Mouse (Mus musculus): ENCODE results near the gene Ctsa.
A peak's percentile ranks its signal among the peaks of the same experiment; 100 is the strongest.
"Not testable (repeated sequence)": the region's sequence is repeated elsewhere in the genome, so short reads cannot be mapped to it uniquely, and the experiment has no call there.

Ctsa gene

GRCm38 (mm10) chr2:164805332-164805718 lies 27.3 kb upstream of the Ctsa start:
- no peak for DNase-seq

GRCm38 (mm10) chr2:164806614-164807013 lies 26.1 kb upstream of the Ctsa start:
- DNase-seq, result no peak

DNA sequence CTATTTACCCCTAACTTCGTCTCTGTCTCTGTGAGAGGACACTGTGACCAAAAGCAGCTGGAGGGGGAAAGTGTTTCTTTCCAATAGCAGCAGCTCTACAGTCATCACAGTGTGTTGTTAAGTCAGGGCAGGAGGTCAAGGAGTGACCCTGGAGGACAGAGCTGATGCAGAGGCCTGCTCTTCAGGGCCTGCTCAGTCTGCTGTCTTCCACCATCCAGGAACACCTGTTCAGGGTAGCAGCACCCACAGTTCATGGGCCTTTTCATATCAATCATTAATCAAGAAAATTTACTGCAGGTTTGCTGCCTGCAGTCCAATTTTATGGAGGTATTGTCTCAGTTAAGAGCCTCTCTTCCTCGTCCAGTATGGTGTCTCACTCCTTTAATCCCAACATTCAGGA lies 19.1 kb upstream of the Ctsa start:
- DNase-seq, result no peak

DNA sequence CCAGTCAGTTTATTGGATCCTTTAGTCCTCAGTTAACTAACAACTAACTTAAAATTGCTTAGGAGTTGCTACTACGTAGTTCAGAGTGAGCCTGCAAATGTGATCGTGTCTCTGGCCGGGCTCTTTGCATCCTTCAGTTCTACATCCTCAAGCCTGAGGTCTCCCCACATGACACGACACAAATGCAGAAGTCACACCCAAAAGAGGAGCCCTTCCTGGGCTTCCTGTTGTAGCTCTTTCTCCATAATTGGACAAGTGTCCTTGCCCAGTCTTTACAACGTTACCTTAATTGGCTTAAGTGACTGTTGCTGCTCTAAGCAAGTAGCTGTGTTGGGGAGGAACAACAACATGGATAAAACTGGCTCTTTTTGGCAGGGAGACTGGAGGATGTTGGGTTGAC lies 17.3 kb upstream of the Ctsa start:
- DNase-seq, result no peak

GRCm38 (mm10) chr2:164815821-164816220 lies 16.9 kb upstream of the Ctsa start:
- no peak for DNase-seq

DNA sequence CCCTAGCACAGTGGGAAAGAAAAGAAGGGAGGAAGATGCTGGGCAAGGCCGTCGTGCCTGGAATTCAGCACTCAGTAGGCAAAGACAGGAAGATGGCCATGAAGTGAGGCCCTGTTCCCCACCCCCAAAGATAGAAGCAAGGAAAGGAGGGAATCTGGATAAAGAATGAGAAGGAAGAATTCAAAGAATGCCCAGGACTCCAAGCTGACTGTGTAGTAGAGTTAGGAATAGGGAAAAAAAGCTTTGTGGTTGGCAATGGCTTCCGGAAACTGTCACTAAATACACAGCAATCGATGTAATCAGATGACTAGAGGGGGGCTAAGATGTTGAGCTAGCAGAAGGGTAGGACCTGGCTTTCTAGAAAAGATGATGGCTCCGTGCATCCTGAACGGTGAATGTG lies 15.5 kb upstream of the Ctsa start:
- no peak for DNase-seq

DNA sequence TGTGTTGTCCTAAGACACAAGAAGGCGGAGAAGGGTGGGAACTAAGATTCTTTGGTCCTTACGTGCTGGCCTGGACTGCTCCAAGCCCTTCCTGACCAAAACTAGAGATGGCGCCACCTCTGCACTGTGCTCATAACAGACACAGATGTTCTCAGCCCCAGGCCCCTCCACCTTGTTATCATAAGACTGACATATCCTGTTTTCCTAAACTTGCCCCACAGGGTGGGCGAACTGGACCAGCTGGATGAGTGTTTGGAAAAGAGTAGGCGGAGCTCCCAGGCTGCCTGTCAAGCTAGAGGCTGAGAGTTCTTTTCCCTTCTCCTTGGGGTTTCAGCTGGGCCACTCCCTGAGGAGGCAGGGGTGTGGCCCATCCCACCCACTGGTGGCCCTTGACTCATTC lies 15.0 kb upstream of the Ctsa start:
- no peak for DNase-seq

DNA sequence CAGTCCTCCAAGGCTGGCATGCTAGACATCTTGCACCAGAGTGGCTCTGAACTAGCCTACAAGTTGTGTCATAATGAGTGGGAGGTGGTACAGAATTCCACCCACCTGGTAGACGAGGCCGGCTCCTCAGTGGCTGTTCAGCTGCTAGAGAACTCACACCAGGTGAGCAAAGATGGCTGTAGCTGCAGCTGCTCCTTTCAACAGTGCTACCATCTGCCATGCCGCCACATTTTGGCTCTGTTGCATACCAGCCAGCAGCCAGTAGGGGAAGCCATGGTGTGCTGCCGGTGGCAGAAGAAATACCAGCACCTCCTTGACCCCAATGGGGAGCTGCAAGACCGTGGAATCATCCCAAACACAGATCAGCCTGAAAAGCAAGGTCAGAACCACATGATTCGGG lies 11.6 kb upstream of the Ctsa start:
- DNase-seq, result peak; percentile 16

GRCm38 (mm10) chr2:164822636-164823165 lies 10.0 kb upstream of the Ctsa start, which contains the start of gene Zswim1:
Gene Zswim1, plus strand, starts transcription at chr2:164822686.
- DNase-seq, result peak; percentile 100

- DNase-seq, result no peak
Observed at GRCm38 (mm10) chr2:164823181-164823585, 9.5 kb upstream of the Ctsa start.

DNA sequence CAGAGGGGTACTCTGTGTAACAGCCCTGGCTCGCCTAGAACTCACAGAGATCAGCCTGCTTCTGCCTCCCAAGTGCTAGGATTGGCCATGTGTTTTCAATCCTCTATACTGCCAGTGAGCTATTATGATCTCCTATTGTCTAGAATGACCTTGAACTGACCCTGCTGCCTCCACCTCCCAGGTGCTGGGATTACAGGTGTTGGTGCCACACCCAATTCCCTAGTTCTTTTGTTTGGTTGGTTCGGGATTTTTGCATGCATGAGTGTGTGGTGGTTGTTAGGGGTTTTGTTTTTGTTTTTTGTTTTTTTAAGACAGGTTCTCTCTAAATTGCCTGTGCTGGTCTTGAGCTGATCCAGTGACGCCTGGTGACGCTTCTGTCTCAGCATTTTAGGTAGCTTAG lies 8.7 kb upstream of the Ctsa start:
- no peak for DNase-seq

DNA sequence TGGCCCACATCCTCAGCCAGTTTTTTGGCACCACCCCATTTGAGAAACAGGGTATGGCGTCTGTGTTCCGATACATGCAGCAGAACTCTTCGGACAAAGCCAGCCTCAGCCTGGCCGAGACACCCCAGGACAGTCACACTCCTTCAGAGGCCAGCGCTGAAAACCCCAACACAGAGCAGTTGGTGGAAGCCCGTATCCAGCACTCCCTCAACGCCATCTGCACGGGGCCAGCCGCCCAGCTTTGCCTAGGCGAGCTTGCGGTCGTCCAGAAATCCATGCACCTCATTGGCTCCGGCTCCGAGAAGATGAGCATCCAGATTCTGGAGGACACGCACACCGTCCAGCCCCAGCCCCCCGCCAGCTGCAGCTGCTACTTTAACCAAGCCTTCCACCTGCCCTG lies 7.2 kb upstream of the Ctsa start:
- no peak for DNase-seq

DNA sequence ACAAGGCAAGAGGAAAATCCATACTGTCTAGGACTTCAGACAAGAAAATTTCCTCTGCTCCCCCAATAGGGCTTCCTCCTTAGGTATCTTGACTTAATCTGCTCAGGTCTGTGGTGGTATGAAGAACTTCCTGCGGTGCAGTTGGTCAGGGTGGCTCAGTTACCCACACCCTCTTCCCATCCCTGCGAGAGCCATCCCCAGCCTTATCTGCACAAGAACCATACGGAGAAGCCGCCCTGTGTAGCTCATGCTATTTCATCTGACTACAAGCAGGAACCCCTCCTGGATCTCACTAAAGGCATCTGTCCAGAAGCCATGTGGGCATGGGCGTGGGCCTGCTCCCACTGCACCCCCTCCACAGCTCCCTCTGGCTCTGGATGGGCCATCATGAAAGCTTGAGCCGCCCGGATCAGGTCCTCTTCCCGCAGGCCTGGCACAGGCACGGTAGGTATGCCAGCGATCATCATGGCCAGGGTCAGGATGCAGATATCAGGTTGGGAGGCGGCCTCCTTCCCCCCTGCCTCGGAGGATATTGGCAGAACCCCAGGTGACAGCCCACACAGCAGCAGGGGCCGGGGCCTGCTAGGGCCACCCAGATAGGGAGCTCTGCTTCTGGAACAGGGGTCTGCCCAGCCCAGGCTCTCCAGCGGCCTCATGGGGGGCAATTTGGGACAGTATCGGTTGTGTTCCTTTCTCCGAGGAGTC lies 5.4 kb upstream of the Ctsa start:
- DNase-seq, result no peak

- no peak for DNase-seq
Observed at GRCm38 (mm10) chr2:164828437-164828836, 4.2 kb upstream of the Ctsa start, which contains the start of gene Spata25. Gene Spata25, minus strand, starts transcription at chr2:164828537.

- DNase-seq, result no peak
Observed at GRCm38 (mm10) chr2:164829090-164829489, 3.6 kb upstream of the Ctsa start.

DNA sequence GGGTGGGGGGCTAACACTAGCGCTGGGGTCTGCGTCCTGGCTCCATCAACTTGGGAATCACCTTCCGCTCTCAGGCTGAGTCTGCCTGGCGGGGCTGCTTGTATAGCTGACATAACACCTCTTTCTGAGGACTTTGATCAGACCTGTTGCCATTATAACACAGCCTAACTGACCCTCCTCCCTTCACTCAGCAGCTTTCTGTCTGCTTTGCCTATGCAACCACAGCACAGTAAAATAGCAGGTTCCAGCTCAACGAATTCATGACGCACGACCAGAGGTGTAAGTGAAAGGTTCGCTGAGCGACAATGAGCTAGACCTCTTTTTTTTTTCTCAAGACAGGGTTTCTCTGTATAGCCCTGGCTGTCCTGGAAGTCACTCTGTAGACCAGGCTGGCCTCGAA lies 1.6 kb upstream of the Ctsa start:
- DNase-seq, result no peak

DNA sequence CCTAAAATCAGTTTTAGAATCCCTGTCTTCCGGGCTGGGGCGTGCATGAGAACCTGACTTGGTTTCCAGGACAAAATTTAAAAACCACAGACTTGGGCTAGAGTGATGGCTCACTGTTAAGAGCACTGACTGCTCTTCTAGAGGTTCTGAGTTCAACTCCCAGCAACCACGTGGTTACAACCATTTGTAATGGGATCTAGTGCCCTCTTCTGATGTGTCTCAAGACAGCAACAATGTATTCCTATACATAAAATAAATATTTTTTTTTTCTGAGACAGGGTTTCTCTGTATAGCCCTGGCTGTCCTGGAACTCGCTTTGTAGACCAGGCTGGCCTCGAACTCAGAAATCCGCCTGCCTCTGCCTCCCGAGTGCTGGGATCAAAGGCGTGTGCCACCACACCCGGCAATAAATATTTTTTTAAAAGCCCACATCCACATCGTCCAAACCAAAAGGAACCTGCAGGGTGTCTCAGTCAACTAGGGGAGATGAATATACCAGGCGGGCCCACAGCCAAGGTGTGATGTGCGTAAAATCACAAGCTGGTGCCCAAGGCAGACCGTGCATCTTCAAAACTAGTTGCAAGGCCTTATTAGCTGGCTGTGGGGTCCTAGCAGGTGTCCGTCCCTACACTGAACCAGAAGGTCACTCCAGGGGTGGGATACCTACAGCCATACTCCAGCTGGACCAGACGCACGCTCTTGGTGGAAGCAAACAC lies 483 bp upstream of the Ctsa start:
- DNase-seq, result peak; percentile 38

GRCm38 (mm10) chr2:164833314-164833959 lies 764 bp downstream of the Ctsa start, which contains the start of gene Neurl2:
Gene Neurl2, minus strand, starts transcription at chr2:164833456.
- DNase-seq, result peak; percentile 89

DNA sequence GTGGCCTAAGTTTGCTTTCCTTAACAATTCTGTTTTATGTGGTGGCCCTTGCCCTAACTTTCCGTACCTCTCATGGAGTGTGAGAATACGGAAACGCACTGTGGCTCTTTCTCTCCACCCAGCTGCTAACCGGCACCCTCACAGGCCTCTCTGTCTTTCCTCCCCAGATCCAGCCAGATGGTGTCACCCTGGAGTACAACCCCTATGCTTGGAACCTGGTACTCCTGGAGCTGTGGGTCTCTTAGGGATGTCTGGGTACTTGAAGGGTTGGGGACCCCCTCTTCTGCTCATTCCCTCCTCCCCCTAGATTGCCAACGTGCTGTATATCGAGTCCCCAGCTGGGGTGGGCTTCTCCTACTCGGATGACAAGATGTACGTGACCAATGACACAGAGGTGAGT lies 1.9 kb downstream of the Ctsa start:
- DNase-seq, result peak; percentile 41

- no peak for DNase-seq
Observed at GRCm38 (mm10) chr2:164835164-164835563, 2.5 kb downstream of the Ctsa start.

DNA sequence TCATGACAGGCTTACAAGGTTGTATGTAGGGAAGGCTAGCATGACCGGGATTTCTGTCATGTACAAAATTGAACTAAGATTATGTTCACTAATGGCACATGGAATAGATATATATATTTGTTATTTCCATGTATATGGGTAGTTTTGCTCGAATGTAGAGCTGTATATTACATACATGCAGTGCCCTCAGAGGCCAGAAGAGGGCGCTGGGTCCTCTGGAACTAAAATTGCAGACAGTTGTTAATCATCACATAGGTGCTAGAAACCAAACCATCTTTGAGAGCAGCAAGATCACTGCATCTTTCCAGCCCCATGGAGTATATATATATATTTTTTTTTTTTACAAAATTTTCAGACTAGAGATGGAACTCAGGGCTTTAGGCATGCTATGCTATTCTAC lies 13.1 kb downstream of the Ctsa start:
- no peak for DNase-seq

DNA sequence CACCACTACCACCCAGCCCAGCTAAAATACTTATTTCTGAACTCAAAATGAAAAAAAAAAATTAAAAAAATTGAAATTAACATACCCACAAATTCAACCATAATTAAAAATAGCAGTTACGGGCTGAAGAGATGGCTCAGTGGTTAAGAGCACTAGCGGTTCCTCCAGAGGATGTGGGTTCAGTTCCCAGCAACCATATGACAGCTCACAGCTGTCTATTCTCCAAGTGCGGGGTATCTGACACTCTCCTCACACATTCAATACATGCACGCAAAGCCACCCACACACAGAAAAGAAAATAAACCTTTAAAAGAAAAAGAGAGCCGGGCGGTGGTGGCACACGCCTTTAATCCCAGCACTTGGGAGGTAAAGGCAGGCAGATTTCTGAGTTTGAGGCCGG lies 17.4 kb downstream of the Ctsa start:
- DNase-seq, result no peak

DNA sequence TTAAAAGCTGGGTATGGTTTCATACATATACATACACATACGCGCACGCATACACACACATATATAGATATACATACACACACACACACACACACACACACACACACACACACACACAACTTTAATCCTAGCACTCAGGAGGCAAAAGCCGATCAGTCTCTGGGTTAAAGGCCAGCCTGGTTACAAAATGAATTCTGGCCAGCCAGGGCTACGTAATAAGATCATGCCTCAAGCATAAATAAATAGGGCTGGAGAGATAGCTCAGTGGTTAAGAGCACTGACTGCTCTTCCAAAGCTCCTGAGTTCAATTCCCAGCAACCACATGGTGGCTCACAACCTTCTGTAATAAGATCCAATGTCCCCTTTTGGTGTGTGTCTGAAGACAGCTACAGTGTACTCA lies 22.9 kb downstream of the Ctsa start:
- not testable (repeated sequence) for DNase-seq
